Mouse (Mus musculus) kidney, embryonic 16.5 days (tissue): ENCODE measurements at regions not wholly inside any gene's neighbourhood (a gene's known extent, or its start where the extent isn't known, plus 50 kb on each side); places are given as distances from the start of the nearest gene placed in this dataset.

ENCODE experiments used
- ATAC-seq: fragments of 200-750 bp; cut with Nextera tagmentation; 2 replicates; pipeline ENCODE4 v1.8.0; 2017; ENCODE audit warnings: moderate TSS enrichment; ENCODE audit not compliant: low FRiP score, low TSS enrichment
- H3K27ac ChIP-seq: fragments of 300-500 bp; sonication (generic); 2 replicates; pipeline ENCODE4 v1.5.1; 2014; ENCODE audit warnings: low read length
- H3K27me3 ChIP-seq: fragments of 300-500 bp; sonication (generic); 2 replicates; pipeline ENCODE4 v1.6.1; 2014; ENCODE audit warnings: low read length, control low read depth, mixed read lengths; ENCODE audit not compliant: insufficient read depth
- H3K36me3 ChIP-seq: fragments of 300-500 bp; sonication (generic); 2 replicates; pipeline ENCODE4 v1.6.1; 2014; ENCODE audit warnings: low read length, control low read depth, mixed read lengths; ENCODE audit not compliant: insufficient read depth
- H3K4me1 ChIP-seq: fragments of 300-500 bp; sonication (generic); 2 replicates; pipeline ENCODE4 v1.6.1; 2014; ENCODE audit warnings: low read length, control low read depth, mixed read lengths; ENCODE audit not compliant: insufficient read depth
- H3K4me2 ChIP-seq: fragments of 300-500 bp; sonication (generic); replicated peaks from 2 replicates; pipeline ENCODE4 v1.6.1; 2014; ENCODE audit warnings: low read depth, low read length
- H3K4me3 ChIP-seq: fragments of 300-500 bp; sonication (generic); 2 replicates; pipeline ENCODE4 v1.5.1; 2014; ENCODE audit warnings: mild to moderate bottlenecking, low read length
- H3K9ac ChIP-seq: fragments of 300-500 bp; sonication (generic); replicated peaks from 2 replicates; pipeline ENCODE4 v1.6.1; 2014; ENCODE audit warnings: low read length
- H3K9me3 ChIP-seq: fragments of 300-500 bp; sonication (generic); 2 replicates; pipeline ENCODE4 v1.6.1; 2016; ENCODE audit warnings: low read length, control low read depth
- WGBS: fragments of 180-500 bp; shearing (Covaris S2); extraction: QIAGEN DNeasy Blood & Tissue Kit; methylation state at CpG from one replicate; pipeline ENCODE4 v1.1.7; 2014; 5-methylcytosine and 5-hydroxymethylcytosine counted together

GRCm38 (mm10) chr3:18937333-18938122 lies 690.9 kb downstream of the 1700064H15Rik start:
- Histone ChIP-seq H3K4me2 (no peak overlapping the region), H3K9ac (no peak overlapping the region), H3K27me3 (no peaks in the 10 kb centered on the region), H3K4me3 (no peak overlapping the region), H3K4me1 (0 out of 2 replicates have a peak, but pooled peaks cover 2% of the 10 kb centered on the region), H3K27ac (no peak overlapping the region), H3K9me3 (no peaks in the 10 kb centered on the region), H3K36me3 (no peaks in the 10 kb centered on the region)
- 66% methylated on average over 20 of the region's 20 CpGs for WGBS
- no peak for ATAC-seq

DNA sequence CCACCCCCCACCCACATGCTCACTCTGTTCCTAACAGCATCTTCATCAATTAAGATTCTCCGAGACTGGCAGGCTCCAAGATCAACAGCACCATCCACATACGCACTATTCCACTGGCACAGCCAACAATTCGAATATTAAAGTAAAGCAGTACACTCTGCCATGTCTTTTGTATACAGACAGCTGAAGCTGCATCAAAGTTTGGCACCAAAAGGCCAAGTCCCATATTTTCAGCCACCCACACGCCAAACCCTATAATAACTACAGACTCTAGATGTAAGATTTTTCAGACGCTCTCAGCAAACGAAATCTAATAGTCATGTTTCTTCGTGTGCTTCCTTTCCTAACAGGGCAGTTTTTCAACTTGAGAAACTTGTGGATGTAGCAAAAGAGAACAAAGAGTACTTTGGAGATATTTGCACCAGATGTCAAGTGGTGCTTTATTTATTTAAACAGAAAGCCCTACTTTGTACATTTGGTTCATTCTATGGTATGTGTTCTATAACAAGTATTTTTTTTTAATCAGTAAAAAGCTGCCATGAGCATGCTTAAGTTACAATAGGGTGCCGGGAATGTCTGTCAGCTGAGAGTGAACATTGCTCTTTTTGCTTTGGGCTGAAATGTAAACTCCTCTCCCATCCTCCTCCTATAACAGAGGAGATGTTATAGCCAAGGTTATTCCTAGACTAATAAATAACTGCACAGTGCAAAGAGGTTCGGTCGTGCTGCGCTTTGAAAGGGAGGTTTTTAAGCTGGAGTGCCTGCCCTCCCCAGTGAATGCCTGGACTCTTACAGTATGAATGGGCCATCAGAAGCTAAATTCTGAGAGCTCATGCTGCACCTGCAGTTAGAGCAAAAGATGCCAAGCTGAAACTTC lies 686.9 kb downstream of the 1700064H15Rik start:
- H3K36me3 ChIP-seq, result no peaks in the 10 kb centered on the region
- no peak overlapping the region for H3K9ac ChIP-seq
- no peaks in the 10 kb centered on the region for H3K9me3 ChIP-seq
- 47% methylated on average over 11 of the region's 11 CpGs for WGBS
- no peak overlapping the region for H3K4me3 ChIP-seq
- H3K27ac ChIP-seq, result no peak overlapping the region
- H3K4me2 ChIP-seq, result no peak overlapping the region
- ATAC-seq, result no peak
- no peaks in the 10 kb centered on the region for H3K4me1 ChIP-seq
- H3K27me3 ChIP-seq, result no peaks in the 10 kb centered on the region

- H3K4me3 ChIP-seq, result no peak overlapping the region
Measured at GRCm38 (mm10) chr3:18960341-18960740, 668.1 kb downstream of the 1700064H15Rik start.

GRCm38 (mm10) chr3:18988662-18989061 lies 639.8 kb downstream of the 1700064H15Rik start:
- Histone ChIP-seq H3K9me3 (no peaks in the 10 kb centered on the region), H3K27ac (no peak overlapping the region), H3K27me3 (no peaks in the 10 kb centered on the region), H3K36me3 (no peaks in the 10 kb centered on the region), H3K4me3 (no peak overlapping the region), H3K9ac (no peak overlapping the region), H3K4me2 (no peak overlapping the region), H3K4me1 (no peaks in the 10 kb centered on the region)
- WGBS, result 83% methylated on average over 3 of the region's 3 CpGs
- ATAC-seq, result no peak

More at GRCm38 (mm10) chr3:18960341-18960740, 668.1 kb downstream of the 1700064H15Rik start:
- no peaks in the 10 kb centered on the region for H3K36me3 ChIP-seq
- no peaks in the 10 kb centered on the region for H3K9me3 ChIP-seq
- no peaks in the 10 kb centered on the region for H3K4me1 ChIP-seq
- no peak overlapping the region for H3K9ac ChIP-seq
- no peak overlapping the region for H3K4me2 ChIP-seq
- H3K27ac ChIP-seq, result no peak overlapping the region
- WGBS, result 70% methylated on average over 1 of the region's 1 CpGs
- ATAC-seq, result no peak
- H3K27me3 ChIP-seq, result no peaks in the 10 kb centered on the region

DNA sequence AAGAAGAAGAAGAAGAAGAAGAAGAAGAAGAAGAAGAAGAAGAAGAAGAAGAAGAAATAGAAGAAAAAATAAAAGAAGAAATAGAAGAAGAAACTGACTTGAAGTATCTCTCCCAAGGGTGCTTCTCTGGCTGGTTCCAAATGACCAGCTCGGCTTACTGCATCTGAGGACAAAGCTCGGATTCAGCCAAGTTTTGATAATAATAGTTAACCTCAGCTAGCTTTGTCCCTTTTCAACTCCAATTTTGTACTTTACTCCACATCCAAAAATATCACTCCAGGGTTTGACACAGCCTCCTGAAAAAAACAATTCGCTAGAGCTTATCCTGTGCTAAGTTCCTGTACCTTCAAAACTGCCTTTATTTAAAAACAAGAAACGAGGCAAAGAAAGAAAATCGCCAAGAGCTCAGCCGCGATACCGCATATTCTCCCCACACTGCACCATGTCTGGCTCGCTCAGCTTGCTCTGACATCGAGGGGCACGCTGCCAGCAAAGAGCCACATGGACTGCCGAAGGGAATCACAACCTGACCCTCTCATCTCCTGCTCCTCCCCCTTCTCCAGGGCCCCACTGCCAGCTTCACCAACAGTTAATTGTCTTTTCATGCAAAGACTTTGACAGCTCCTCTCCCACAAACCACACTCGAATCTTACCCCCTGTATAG lies 638.8 kb downstream of the 1700064H15Rik start:
- Histone ChIP-seq H3K9me3 (no peaks in the 10 kb centered on the region), H3K4me1 (no peaks in the 10 kb centered on the region), H3K4me3 (no peak overlapping the region), H3K9ac (no peak overlapping the region), H3K4me2 (no peak overlapping the region), H3K27me3 (no peaks in the 10 kb centered on the region), H3K36me3 (no peaks in the 10 kb centered on the region), H3K27ac (no peak overlapping the region)
- WGBS, result 60% methylated on average over 13 of the region's 13 CpGs
- no peak for ATAC-seq

DNA sequence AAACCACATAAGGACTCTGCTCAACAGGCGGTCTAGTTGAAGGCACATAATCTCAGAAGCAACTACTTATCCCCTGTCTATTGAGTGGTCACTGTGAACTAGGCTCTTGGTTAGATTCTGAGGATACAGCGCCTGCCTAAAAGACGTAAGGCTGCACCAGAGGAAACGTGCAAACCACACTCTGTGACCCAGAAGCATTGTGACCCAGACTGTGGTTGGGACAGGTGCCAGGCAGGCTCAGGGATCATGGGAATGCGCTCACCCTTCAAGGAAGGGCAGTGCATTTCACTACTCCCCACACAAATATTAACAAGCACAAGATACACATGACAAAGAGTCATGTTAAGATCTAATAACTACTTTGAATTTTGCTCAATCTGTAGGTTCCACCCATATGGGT lies 628.3 kb downstream of the 1700064H15Rik start:
- no peak overlapping the region for H3K27ac ChIP-seq
- H3K4me2 ChIP-seq, result no peak overlapping the region
- H3K4me3 ChIP-seq, result no peak overlapping the region
- 68% methylated on average over 5 of the region's 5 CpGs for WGBS
- no peak for ATAC-seq
- H3K9ac ChIP-seq, result no peak overlapping the region
- no peaks in the 10 kb centered on the region for H3K36me3 ChIP-seq
- H3K4me1 ChIP-seq, result no peaks in the 10 kb centered on the region
- H3K9me3 ChIP-seq, result no peaks in the 10 kb centered on the region
- no peaks in the 10 kb centered on the region for H3K27me3 ChIP-seq

DNA sequence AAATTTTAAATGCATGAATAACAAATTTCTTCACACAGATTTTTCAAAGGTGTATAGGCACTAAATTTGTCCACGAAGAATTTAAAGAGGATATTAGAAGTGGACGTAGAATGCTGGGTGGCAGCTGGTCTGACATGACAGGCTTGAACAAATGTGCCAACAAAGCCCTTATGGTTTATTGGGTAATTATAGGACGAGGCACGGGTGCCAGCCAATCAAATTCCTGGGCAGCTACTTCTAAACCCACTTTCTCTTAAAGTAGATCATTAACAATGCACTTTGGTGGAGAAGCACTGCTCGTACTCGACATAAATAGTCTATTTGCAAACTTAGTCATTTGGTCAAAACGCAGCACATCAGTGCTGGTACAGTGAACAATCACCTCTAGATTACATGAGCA lies 626.4 kb downstream of the 1700064H15Rik start:
- Histone ChIP-seq H3K4me2 (no peak overlapping the region), H3K27me3 (no peaks in the 10 kb centered on the region), H3K4me3 (no peak overlapping the region), H3K9ac (no peak overlapping the region), H3K27ac (no peak overlapping the region), H3K4me1 (no peaks in the 10 kb centered on the region), H3K9me3 (no peaks in the 10 kb centered on the region), H3K36me3 (no peaks in the 10 kb centered on the region)
- 31% methylated on average over 7 of the region's 7 CpGs for WGBS
- ATAC-seq, result no peak

- ATAC-seq, result no peak
- Histone ChIP-seq H3K4me3 (no peak overlapping the region), H3K9ac (no peak overlapping the region), H3K36me3 (no peaks in the 10 kb centered on the region), H3K27me3 (no peaks in the 10 kb centered on the region), H3K9me3 (no peaks in the 10 kb centered on the region), H3K27ac (no peak overlapping the region), H3K4me2 (no peak overlapping the region), H3K4me1 (no peaks in the 10 kb centered on the region)
- 79% methylated on average over 1 of the region's 1 CpGs for WGBS
Measured at GRCm38 (mm10) chr3:19004792-19005191, 623.7 kb downstream of the 1700064H15Rik start.

DNA sequence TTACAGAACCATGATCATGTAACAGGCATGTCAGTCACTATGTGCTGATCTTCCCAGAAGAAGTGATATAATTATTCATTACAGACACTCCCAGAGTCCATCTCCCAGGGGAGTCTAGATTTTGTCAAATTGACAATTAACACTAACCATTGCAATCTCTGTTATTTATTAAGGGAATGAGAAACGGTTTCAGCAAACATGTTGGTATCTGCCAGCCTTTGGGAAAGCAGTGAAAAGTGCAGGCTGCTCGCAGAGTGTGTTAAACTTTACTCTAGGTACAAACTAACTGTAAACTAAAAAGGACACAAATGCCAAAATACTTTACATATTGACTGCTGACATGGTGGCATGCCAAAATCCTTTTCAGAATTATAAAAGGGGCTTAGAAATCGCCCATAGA lies 583.9 kb downstream of the 1700064H15Rik start:
- Histone ChIP-seq H3K4me1 (no peaks in the 10 kb centered on the region), H3K36me3 (no peaks in the 10 kb centered on the region), H3K27ac (no peak overlapping the region), H3K27me3 (no peaks in the 10 kb centered on the region), H3K4me3 (no peak overlapping the region), H3K9me3 (0 out of 2 replicates have a peak, but pooled peaks cover 4% of the 10 kb centered on the region), H3K9ac (no peak overlapping the region), H3K4me2 (no peak overlapping the region)
- no peak for ATAC-seq
- WGBS, result 59% methylated on average over 3 of the region's 3 CpGs
